Mouse (Mus musculus) neural tube, embryonic 12.5 days (tissue): Measurements from ENCODE around the gene Ppan. TPM values are rescaled to one million over a fixed set of nuclear protein-coding genes. Genes with fewer than 3 reads are reported as not detected.

Experiments
- ATAC-seq: fragments of 200-750 bp; cut with Nextera tagmentation; 2 replicates; pipeline ENCODE4 v1.8.0; 2017; ENCODE audit warnings: low read depth, mild to moderate bottlenecking, moderate TSS enrichment, moderate library complexity; ENCODE audit not compliant: low FRiP score
- H3K27ac ChIP-seq: fragments of 300-500 bp; sonication (generic); 2 replicates; pipeline ENCODE4 v1.5.1; 2016
- H3K27me3 ChIP-seq: fragments of 300-500 bp; sonication (generic); replicated peaks from 2 replicates; pipeline ENCODE4 v1.6.1; 2016; ENCODE audit warnings: mild to moderate bottlenecking
- H3K36me3 ChIP-seq: fragments of 300-500 bp; sonication (generic); 2 replicates; pipeline ENCODE4 v1.6.1; 2016; ENCODE audit warnings: mild to moderate bottlenecking
- H3K4me1 ChIP-seq: fragments of 300-500 bp; sonication (generic); 2 replicates; pipeline ENCODE4 v1.6.1; 2016
- H3K4me2 ChIP-seq: fragments of 300-500 bp; sonication (generic); replicated peaks from 2 replicates; pipeline ENCODE4 v1.6.1; 2016; ENCODE audit warnings: mild to moderate bottlenecking
- H3K4me3 ChIP-seq: fragments of 300-500 bp; sonication (generic); 2 replicates; pipeline ENCODE4 v1.5.1; 2016
- H3K9ac ChIP-seq: fragments of 300-500 bp; sonication (generic); 2 replicates; pipeline ENCODE4 v1.6.1; 2016; ENCODE audit warnings: mild to moderate bottlenecking
- H3K9me3 ChIP-seq: fragments of 300-500 bp; sonication (generic); 2 replicates; pipeline ENCODE4 v1.6.1; 2016; ENCODE audit warnings: mild to moderate bottlenecking
- WGBS: fragments of 180-500 bp; shearing (Covaris S2); methylation state at CpG from one replicate; pipeline ENCODE4 v1.1.7; 2016; 5-methylcytosine and 5-hydroxymethylcytosine counted together
- polyA plus RNA-seq: library from polyadenylated mRNA; unstranded; fragments of >200 nt; fragmentation: Nextera tagmentation; extraction: Ambion mirVana; gene quantifications from 2 replicates; pipeline ENCODE4 v1.2.1, GENCODE M21; 2016

Ppan gene
- polyA plus RNA-seq, result 54.1 and 58.6 TPM in 2 replicates

- ATAC-seq, result peak; percentile 97
- under 1% methylated on average over 43 of the region's 43 CpGs for WGBS
- H3K27ac ChIP-seq, result peak within 1 kb of the TSS; percentile 69; the same call in 1 of the 2 replicates
Observed at GRCm38 (mm10) chr9:20887704-20888385, at the start of gene Ppan. Ppan (plus strand) TSS chr9:20888175.

GRCm38 (mm10) chr9:20838931-20839330 lies 49.0 kb upstream of the Ppan start:
- no peaks in the 10 kb centered on the region for H3K36me3 ChIP-seq
- no peak overlapping the region for H3K4me3 ChIP-seq
- no peak overlapping the region for H3K27ac ChIP-seq
- H3K27me3 ChIP-seq, result no peaks in the 10 kb centered on the region
- H3K4me2 ChIP-seq, result no peak overlapping the region
- H3K4me1 ChIP-seq, result no peaks in the 10 kb centered on the region
- ATAC-seq, result no peak
- H3K9me3 ChIP-seq, result no peaks in the 10 kb centered on the region
- H3K9ac ChIP-seq, result no peak overlapping the region
- 62% methylated on average over 6 of the region's 6 CpGs for WGBS

More at GRCm38 (mm10) chr9:20887704-20888385, at the start of gene Ppan:
- Histone ChIP-seq H3K4me3 (peak within 1 kb of the TSS; percentile 91), H3K4me1 (peaks cover 6% of the 10 kb centered on the region; the same call in 1 of the 2 replicates), H3K27me3 (no peaks in the 10 kb centered on the region), H3K4me2 (peak within 1 kb of the TSS; percentile 86), H3K36me3 (peaks cover 36% of the 10 kb centered on the region), H3K9ac (peak within 1 kb of the TSS; percentile 83), H3K9me3 (0 out of 2 replicates have a peak, but pooled peaks cover 3% of the 10 kb centered on the region)

GRCm38 (mm10) chr9:20842211-20842610 lies 45.8 kb upstream of the Ppan start:
- no peak overlapping the region for H3K4me2 ChIP-seq
- no peak overlapping the region for H3K9ac ChIP-seq
- H3K4me1 ChIP-seq, result no peaks in the 10 kb centered on the region
- no peak overlapping the region for H3K27ac ChIP-seq
- H3K27me3 ChIP-seq, result no peaks in the 10 kb centered on the region
- no peak overlapping the region for H3K4me3 ChIP-seq
- no peaks in the 10 kb centered on the region for H3K36me3 ChIP-seq
- 77% methylated on average over 4 of the region's 4 CpGs for WGBS
- H3K9me3 ChIP-seq, result no peaks in the 10 kb centered on the region
- no peak for ATAC-seq

- Histone ChIP-seq H3K4me2 (no peak overlapping the region), H3K36me3 (no peaks in the 10 kb centered on the region), H3K4me1 (no peaks in the 10 kb centered on the region), H3K27ac (no peak overlapping the region), H3K27me3 (no peaks in the 10 kb centered on the region), H3K4me3 (no peak overlapping the region), H3K9ac (no peak overlapping the region), H3K9me3 (no peaks in the 10 kb centered on the region)
- ATAC-seq, result no peak
- WGBS, result 26% methylated on average over 2 of the region's 2 CpGs
Observed at GRCm38 (mm10) chr9:20842670-20843069, 45.3 kb upstream of the Ppan start.

GRCm38 (mm10) chr9:20850179-20850578 lies 37.8 kb upstream of the Ppan start:
- no peak for ATAC-seq
- Histone ChIP-seq H3K4me3 (no peak overlapping the region), H3K4me1 (no peaks in the 10 kb centered on the region), H3K9me3 (no peaks in the 10 kb centered on the region), H3K4me2 (no peak overlapping the region), H3K9ac (no peak overlapping the region), H3K36me3 (no peaks in the 10 kb centered on the region), H3K27me3 (no peaks in the 10 kb centered on the region; the same call in 1 of the 2 replicates), H3K27ac (no peak overlapping the region)
- 91% methylated on average over 2 of the region's 2 CpGs for WGBS

- ATAC-seq, result no peak
Observed at GRCm38 (mm10) chr9:20857131-20857530, 30.8 kb upstream of the Ppan start.

GRCm38 (mm10) chr9:20859926-20860325 lies 28.0 kb upstream of the Ppan start:
- no peak overlapping the region for H3K27ac ChIP-seq
- ATAC-seq, result no peak
- 0 out of 2 replicates have a peak, but pooled peaks cover 3% of the 10 kb centered on the region for H3K27me3 ChIP-seq
- H3K9me3 ChIP-seq, result no peaks in the 10 kb centered on the region
- H3K4me1 ChIP-seq, result no peaks in the 10 kb centered on the region
- no peak overlapping the region for H3K4me2 ChIP-seq
- no peak overlapping the region for H3K4me3 ChIP-seq
- H3K9ac ChIP-seq, result no peak overlapping the region
- 41% methylated on average over 6 of the region's 6 CpGs for WGBS
- H3K36me3 ChIP-seq, result no peaks in the 10 kb centered on the region

More at GRCm38 (mm10) chr9:20857131-20857530, 30.8 kb upstream of the Ppan start:
- H3K9ac ChIP-seq, result no peak overlapping the region
- H3K9me3 ChIP-seq, result no peaks in the 10 kb centered on the region
- peaks cover 3% of the 10 kb centered on the region; the same call in 1 of the 2 replicates for H3K27me3 ChIP-seq
- H3K4me1 ChIP-seq, result no peaks in the 10 kb centered on the region
- no peak overlapping the region for H3K27ac ChIP-seq
- H3K4me3 ChIP-seq, result no peak overlapping the region
- H3K4me2 ChIP-seq, result no peak overlapping the region
- WGBS, result 12% methylated on average over 6 of the region's 6 CpGs
- H3K36me3 ChIP-seq, result no peaks in the 10 kb centered on the region

- no peaks in the 10 kb centered on the region for H3K9me3 ChIP-seq
- no peak overlapping the region for H3K27ac ChIP-seq
- 0 out of 2 replicates have a peak overlapping the region, but pooled peaks have one; percentile 0 for H3K4me3 ChIP-seq
- H3K4me1 ChIP-seq, result no peaks in the 10 kb centered on the region
- H3K9ac ChIP-seq, result no peak overlapping the region
- no peak for ATAC-seq
- H3K4me2 ChIP-seq, result no peak overlapping the region
- 15% methylated on average over 4 of the region's 4 CpGs for whole genome bisulfite sequencing
- no peaks in the 10 kb centered on the region for H3K36me3 ChIP-seq
- H3K27me3 ChIP-seq, result 0 out of 2 replicates have a peak, but pooled peaks cover 3% of the 10 kb centered on the region
Observed at GRCm38 (mm10) chr9:20861821-20862220, 26.2 kb upstream of the Ppan start.

- H3K27ac ChIP-seq, result no peak overlapping the region
- H3K4me2 ChIP-seq, result no peak overlapping the region
- ATAC-seq, result no peak
- no peak overlapping the region for H3K9ac ChIP-seq
- H3K4me3 ChIP-seq, result 0 out of 2 replicates have a peak overlapping the region, but pooled peaks have one; percentile 0
- H3K36me3 ChIP-seq, result no peaks in the 10 kb centered on the region
- peaks cover 3% of the 10 kb centered on the region; the same call in 1 of the 2 replicates for H3K27me3 ChIP-seq
- H3K4me1 ChIP-seq, result no peaks in the 10 kb centered on the region
- WGBS, result 55% methylated on average over 4 of the region's 4 CpGs
- no peaks in the 10 kb centered on the region for H3K9me3 ChIP-seq
Observed at GRCm38 (mm10) chr9:20862225-20862624, 25.8 kb upstream of the Ppan start.

- Histone ChIP-seq H3K4me1 (no peaks in the 10 kb centered on the region), H3K27ac (no peak overlapping the region), H3K36me3 (no peaks in the 10 kb centered on the region), H3K4me2 (no peak overlapping the region), H3K9ac (no peak overlapping the region), H3K4me3 (no peak overlapping the region), H3K27me3 (peaks cover 41% of the 10 kb centered on the region), H3K9me3 (no peaks in the 10 kb centered on the region)
- ATAC-seq, result no peak
- WGBS, result 59% methylated on average over 3 of the region's 3 CpGs
Observed at GRCm38 (mm10) chr9:20866879-20867278, 21.1 kb upstream of the Ppan start.

- ATAC-seq, result peak; percentile 4; the same call in 1 of the 2 replicates
- no peaks in the 10 kb centered on the region for H3K9me3 ChIP-seq
- H3K27ac ChIP-seq, result no peak within 1 kb of the TSS
- H3K4me1 ChIP-seq, result no peaks in the 10 kb centered on the region
- H3K4me2 ChIP-seq, result peak within 1 kb of the TSS; percentile 48
- peak within 1 kb of the TSS; percentile 22 for H3K4me3 ChIP-seq
- H3K9ac ChIP-seq, result no peak within 1 kb of the TSS
- 8% methylated on average over 50 of the region's 53 CpGs for WGBS
- peaks cover 41% of the 10 kb centered on the region for H3K27me3 ChIP-seq
- H3K36me3 ChIP-seq, result no peaks in the 10 kb centered on the region
Observed at GRCm38 (mm10) chr9:20868448-20869001, 19.4 kb upstream of the Ppan start, which contains the start of gene A230050P20Rik. A230050P20Rik (plus strand) TSS chr9:20868642.

- Histone ChIP-seq H3K9me3 (no peaks in the 10 kb centered on the region), H3K4me3 (peak overlapping the region; percentile 7; the same call in 1 of the 2 replicates), H3K27me3 (peaks cover 41% of the 10 kb centered on the region), H3K4me1 (no peaks in the 10 kb centered on the region), H3K4me2 (peak overlapping the region; percentile 48), H3K36me3 (no peaks in the 10 kb centered on the region), H3K27ac (no peak overlapping the region), H3K9ac (no peak overlapping the region)
- 5% methylated on average over 19 of the region's 19 CpGs for WGBS
- ATAC-seq, result no peak
Observed at GRCm38 (mm10) chr9:20869246-20869645, 18.7 kb upstream of the Ppan start.
